Mouse (Mus musculus): Measurements from ENCODE around the gene Gm10974. TPM values are rescaled to one million over a fixed set of nuclear protein-coding genes. Genes with fewer than 3 reads are reported as not detected.

Gene Gm10974
- total and polyA plus RNA-seq, 3 experiments = not detected

DNA sequence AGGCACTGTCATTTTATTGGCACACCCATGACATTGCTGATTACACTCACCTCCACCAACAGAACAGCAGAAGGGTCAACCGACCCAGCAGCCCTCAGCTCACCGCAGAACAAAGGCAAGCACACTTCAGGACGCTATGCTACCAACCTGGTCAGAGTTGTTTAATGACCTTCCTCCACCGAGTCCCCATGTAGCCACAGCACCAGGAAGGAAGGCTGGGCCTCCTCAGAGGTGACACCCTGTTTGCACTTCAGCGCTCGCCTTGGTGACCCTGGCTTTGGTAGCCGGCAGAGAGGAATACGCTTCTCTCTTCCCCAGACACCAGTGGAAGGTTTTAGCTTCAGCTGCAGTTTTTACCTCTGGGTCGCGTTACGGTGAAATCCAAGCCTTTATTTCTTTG is 16.0 kb upstream of the Gm10974 start:
- H3K27ac ChIP-seq (ENCODE audit: control insufficient read depth, low read depth, low read length) = no peak overlapping the region
- H3K27me3 ChIP-seq (ENCODE audit: control insufficient read depth in 1 of 2, insufficient read depth in 2 of 2, low read length in 2 of 2) = no peaks in the 10 kb centered on the region
- H3K36me3 ChIP-seq (ENCODE audit: control insufficient read depth in 1 of 2, insufficient read depth in 2 of 2, low read length in 2 of 2) = no peaks in the 10 kb centered on the region
- DNase-seq (ENCODE audit: low read depth, low spot score) = no peak
- H3K79me2 ChIP-seq (ENCODE audit: control insufficient read depth, insufficient read depth, low read length, poor library complexity) = no peaks in the 10 kb centered on the region
- H3K4me3 ChIP-seq (ENCODE audit: control insufficient read depth in 1 of 2, insufficient read depth in 1 of 2, low read depth in 2 of 2, low read length in 2 of 2) = no peak overlapping the region
- TF ChIP-seq MAFK (IDR thresholded peaks at IDR 0.05; ENCODE audit: borderline replicate concordance, low read depth, low read length) (no peak), E2F4 (IDR thresholded peaks at IDR 0.05; ENCODE audit: borderline replicate concordance, low read depth, low read length) (no peak), GATA1 (IDR thresholded peaks at IDR 0.05; ENCODE audit: low read depth, low read length) (no peak), CHD2 (IDR thresholded peaks at IDR 0.05; ENCODE audit: low read length) (no peak), KAT2A (conservative IDR thresholded peaks at IDR 0.05; ENCODE audit: low read depth, low read length) (no peak), POLR2AphosphoS5 (IDR thresholded peaks at IDR 0.05; ENCODE audit: borderline replicate concordance, low read depth, low read length) (no peak), POLR2AphosphoS2 (IDR thresholded peaks at IDR 0.05; ENCODE audit: low read length) (no peak), RCOR1 (IDR thresholded peaks at IDR 0.05; ENCODE audit: low read depth, low read length) (no peak), NRF1 (IDR thresholded peaks at IDR 0.05; ENCODE audit: insufficient read depth, low read depth, low read length, poor library complexity, severe bottlenecking) (no peak), JUND (IDR thresholded peaks at IDR 0.05; ENCODE audit: low read depth, low read length) (no peak), MYB (IDR thresholded peaks at IDR 0.05; ENCODE audit: low read depth, low read length) (no peak)
- H3K9ac ChIP-seq (ENCODE audit: control insufficient read depth, low read depth, low read length, poor library complexity, severe bottlenecking) = no peak overlapping the region
- no peaks in the 10 kb centered on the region for H3K9me3 ChIP-seq (replicated peaks; ENCODE audit: insufficient read depth, low read length)
- no peaks in the 10 kb centered on the region for H3K4me1 ChIP-seq (ENCODE audit: control insufficient read depth in 1 of 2, insufficient read depth in 2 of 2, low read length in 2 of 2)

DNA sequence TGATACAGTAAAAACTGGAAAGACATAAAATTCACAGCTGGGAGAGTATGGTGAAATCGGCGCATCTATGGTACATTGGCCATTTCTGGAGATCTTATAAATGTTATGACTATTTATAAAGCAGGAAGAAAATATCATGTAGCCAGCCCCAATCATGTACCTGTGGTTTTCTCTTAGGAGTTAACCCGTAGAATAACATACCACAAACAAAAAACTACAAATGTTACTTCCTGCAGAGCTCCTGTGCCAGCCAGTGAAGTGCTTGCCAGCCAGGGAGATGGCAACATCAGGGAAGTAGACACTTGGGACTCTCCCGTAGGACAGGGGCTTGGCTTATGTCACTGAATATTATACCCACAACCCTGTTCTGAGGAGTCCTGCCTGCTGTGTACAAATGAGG is 14.6 kb upstream of the Gm10974 start:
- no peaks in the 10 kb centered on the region for H3K27me3 ChIP-seq (ENCODE audit: control insufficient read depth in 1 of 2, insufficient read depth in 2 of 2, low read length in 2 of 2)
- TF ChIP-seq ZKSCAN1 (IDR thresholded peaks at IDR 0.05; ENCODE audit: low read depth, low read length) (no peak), BHLHE40 (IDR thresholded peaks at IDR 0.05; ENCODE audit: borderline replicate concordance, low read depth, low read length) (no peak), ELF1 (IDR thresholded peaks at IDR 0.05; ENCODE audit: low read depth, low read length) (no peak), MEF2A (IDR thresholded peaks at IDR 0.05; ENCODE audit: extremely low read depth, insufficient replicate concordance, low read depth, low read length, poor library complexity, severe bottlenecking) (no peak), TCF12 (IDR thresholded peaks at IDR 0.05; ENCODE audit: low read depth, low read length) (no peak), CHD2 (IDR thresholded peaks at IDR 0.05; ENCODE audit: low read length) (no peak), CTCF (IDR thresholded peaks at IDR 0.05 in 2 of 3, conservative IDR thresholded peaks at IDR 0.05 in 1 of 3; ENCODE audit: control insufficient read depth in 1 of 3, insufficient read depth in 1 of 3, low read depth in 2 of 3, low read length in 3 of 3, poor library complexity in 1 of 3, severe bottlenecking in 1 of 3) (no peak), RCOR1 (IDR thresholded peaks at IDR 0.05; ENCODE audit: low read depth, low read length) (no peak), MYC (IDR thresholded peaks at IDR 0.05; ENCODE audit: low read depth, low read length) (no peak), TAL1 (IDR thresholded peaks at IDR 0.05; ENCODE audit: low read length) (no peak), JUND (IDR thresholded peaks at IDR 0.05; ENCODE audit: low read depth, low read length) (no peak), UBTF (IDR thresholded peaks at IDR 0.05; ENCODE audit: borderline replicate concordance, insufficient read depth, low read depth, low read length) (no peak)
- no peaks in the 10 kb centered on the region for H3K36me3 ChIP-seq (ENCODE audit: control insufficient read depth in 1 of 2, insufficient read depth in 2 of 2, low read length in 2 of 2)
- no peak overlapping the region for H3K9ac ChIP-seq (ENCODE audit: control insufficient read depth, low read depth, low read length, poor library complexity, severe bottlenecking)
- no peaks in the 10 kb centered on the region for H3K4me1 ChIP-seq (ENCODE audit: control insufficient read depth in 1 of 2, insufficient read depth in 2 of 2, low read length in 2 of 2)
- H3K9me3 ChIP-seq (replicated peaks; ENCODE audit: insufficient read depth, low read length) = no peaks in the 10 kb centered on the region
- H3K4me3 ChIP-seq (ENCODE audit: control insufficient read depth in 1 of 2, insufficient read depth in 1 of 2, low read depth in 2 of 2, low read length in 2 of 2) = no peak overlapping the region
- H3K79me2 ChIP-seq (ENCODE audit: control insufficient read depth, insufficient read depth, low read length, poor library complexity) = no peaks in the 10 kb centered on the region
- no peak overlapping the region for H3K27ac ChIP-seq (ENCODE audit: control insufficient read depth, low read depth, low read length)
- DNase-seq (ENCODE audit: low read depth, low spot score) = no peak

Measured in MEL (cell line).